In genomic region chr5:140368126-140368525, GRCm38 (mm10) we compare ENCODE assay signal across 4 mouse cellular contexts.
A peak's percentile ranks its signal among the peaks of the same experiment; 100 is the strongest.
DNase-seq lines count a peak whose midpoint lies in the region.
"Not testable (repeated sequence)": the region's sequence is repeated elsewhere in the genome, so short reads cannot be mapped to it uniquely, and the experiment has no call there.

No protein-coding gene starts in this region.

- DNase-seq in ES-CJ7 (ENCODE audit: low read depth, low spot score) (peak; percentile 51), R1 (ENCODE audit: low read depth, low spot score) (peak; percentile 92), ZHBTc4 (ENCODE audit: low read depth, low spot score) (peak; percentile 69)
- DNase-seq in splenic B cell, adult 2 months (ENCODE audit: low read depth, low spot score) = peak; percentile 34

- not testable (repeated sequence) for H3K36me3 ChIP-seq in splenic B cell, adult 2 months (ENCODE audit: control insufficient read depth, insufficient read depth, low read length, poor library complexity, severe bottlenecking)

- H3K27me3 ChIP-seq in splenic B cell, adult 2 months (ENCODE audit: control insufficient read depth, insufficient read depth, low read length, poor library complexity, severe bottlenecking) = not testable (repeated sequence)

Comparison
In these comparisons a context has a peak if more than half of its experiments do, and no peak if none do; other contexts are left out.
1. Peak in every context shown above with its lines: DNase-seq.
2. DNase-seq: peak in every context shown above with its lines; median percentile 92 in R1; 69 in ZHBTc4; 51 in ES-CJ7; 34 in splenic B cell, adult 2 months.